Mouse (Mus musculus) neural tube, embryonic 12.5 days (tissue): ENCODE data around the gene Wasf2. TPM values are rescaled to one million over a fixed set of nuclear protein-coding genes. Genes with fewer than 3 reads are reported as not detected.

Experiments
- ATAC-seq: fragments of 200-750 bp; cut with Nextera tagmentation; 2 replicates; pipeline ENCODE4 v1.8.0; 2017; ENCODE audit warnings: low read depth, mild to moderate bottlenecking, moderate TSS enrichment, moderate library complexity; ENCODE audit not compliant: low FRiP score
- H3K27ac ChIP-seq: fragments of 300-500 bp; sonication (generic); 2 replicates; pipeline ENCODE4 v1.5.1; 2016
- H3K27me3 ChIP-seq: fragments of 300-500 bp; sonication (generic); replicated peaks from 2 replicates; pipeline ENCODE4 v1.6.1; 2016; ENCODE audit warnings: mild to moderate bottlenecking
- H3K36me3 ChIP-seq: fragments of 300-500 bp; sonication (generic); 2 replicates; pipeline ENCODE4 v1.6.1; 2016; ENCODE audit warnings: mild to moderate bottlenecking
- H3K4me1 ChIP-seq: fragments of 300-500 bp; sonication (generic); 2 replicates; pipeline ENCODE4 v1.6.1; 2016
- H3K4me2 ChIP-seq: fragments of 300-500 bp; sonication (generic); replicated peaks from 2 replicates; pipeline ENCODE4 v1.6.1; 2016; ENCODE audit warnings: mild to moderate bottlenecking
- H3K4me3 ChIP-seq: fragments of 300-500 bp; sonication (generic); 2 replicates; pipeline ENCODE4 v1.5.1; 2016
- H3K9ac ChIP-seq: fragments of 300-500 bp; sonication (generic); 2 replicates; pipeline ENCODE4 v1.6.1; 2016; ENCODE audit warnings: mild to moderate bottlenecking
- H3K9me3 ChIP-seq: fragments of 300-500 bp; sonication (generic); 2 replicates; pipeline ENCODE4 v1.6.1; 2016; ENCODE audit warnings: mild to moderate bottlenecking
- WGBS: fragments of 180-500 bp; shearing (Covaris S2); methylation state at CpG from one replicate; pipeline ENCODE4 v1.1.7; 2016; 5-methylcytosine and 5-hydroxymethylcytosine counted together
- microRNA-seq: library from miRNA; unstranded; fragments of <30 nt; microRNA quantifications from one replicate; pipeline ENCODE4, GENCODE M21; 2017
- polyA plus RNA-seq: library from polyadenylated mRNA; unstranded; fragments of >200 nt; fragmentation: Nextera tagmentation; extraction: Ambion mirVana; gene quantifications from 2 replicates; pipeline ENCODE4 v1.2.1, GENCODE M21; 2016

Wasf2 gene
- polyA plus RNA-seq, 1 experiment from 2014 or later, result 30.5 TPM

- Histone ChIP-seq H3K4me2 (peak within 1 kb of the TSS; percentile 90), H3K9me3 (no peaks in the 10 kb centered on the region), H3K36me3 (no peaks in the 10 kb centered on the region), H3K9ac (peak within 1 kb of the TSS; percentile 64), H3K4me1 (peaks cover 15% of the 10 kb centered on the region), H3K27me3 (peaks cover 39% of the 10 kb centered on the region), H3K27ac (no peak within 1 kb of the TSS), H3K4me3 (peak within 1 kb of the TSS; percentile 49)
- 0 out of 2 replicates have a peak, but pooled peaks have one; percentile 21 for ATAC-seq
- WGBS, result 3% methylated on average over 16 of the region's 16 CpGs
Observed at GRCm38 (mm10) chr4:133240490-133240921, 110.2 kb downstream of the Wasf2 start, which contains the start of gene Map3k6. Gene Map3k6 (plus strand): TSS chr4:133240818.

GRCm38 (mm10) chr4:133240934-133241908, 110.9 kb downstream of the Wasf2 start:
- Histone ChIP-seq H3K4me3 (peak overlapping the region; percentile 49), H3K27ac (no peak overlapping the region), H3K27me3 (peaks cover 42% of the 10 kb centered on the region), H3K4me2 (peak overlapping the region; percentile 90), H3K36me3 (no peaks in the 10 kb centered on the region), H3K4me1 (peaks cover 15% of the 10 kb centered on the region), H3K9ac (peak overlapping the region; percentile 64), H3K9me3 (no peaks in the 10 kb centered on the region)
- peak; percentile 92 for ATAC-seq
- WGBS, result under 1% methylated on average over 78 of the region's 78 CpGs

- peaks cover 49% of the 10 kb centered on the region for H3K27me3 ChIP-seq
- no peak for ATAC-seq
- H3K4me2 ChIP-seq, result peak overlapping the region; percentile 90
Observed at GRCm38 (mm10) chr4:133241910-133242309, 111.6 kb downstream of the Wasf2 start.

GRCm38 (mm10) chr4:133242710-133243109, 112.4 kb downstream of the Wasf2 start:
- H3K36me3 ChIP-seq, result no peaks in the 10 kb centered on the region
- no peak overlapping the region for H3K4me2 ChIP-seq
- WGBS, result 50% methylated on average over 9 of the region's 9 CpGs
- no peak overlapping the region for H3K27ac ChIP-seq
- no peak overlapping the region for H3K4me3 ChIP-seq
- H3K4me1 ChIP-seq, result peaks cover 15% of the 10 kb centered on the region
- no peak overlapping the region for H3K9ac ChIP-seq
- H3K27me3 ChIP-seq, result peaks cover 57% of the 10 kb centered on the region
- H3K9me3 ChIP-seq, result no peaks in the 10 kb centered on the region
- no peak for ATAC-seq

More at GRCm38 (mm10) chr4:133241910-133242309, 111.6 kb downstream of the Wasf2 start:
- peaks cover 15% of the 10 kb centered on the region for H3K4me1 ChIP-seq
- H3K4me3 ChIP-seq, result no peak overlapping the region; the same call in 1 of the 2 replicates
- H3K27ac ChIP-seq, result no peak overlapping the region
- 40% methylated on average over 11 of the region's 11 CpGs for WGBS
- no peaks in the 10 kb centered on the region for H3K36me3 ChIP-seq
- H3K9ac ChIP-seq, result no peak overlapping the region
- no peaks in the 10 kb centered on the region for H3K9me3 ChIP-seq

- H3K9me3 ChIP-seq, result no peaks in the 10 kb centered on the region
- H3K36me3 ChIP-seq, result no peaks in the 10 kb centered on the region
- no peak overlapping the region for H3K27ac ChIP-seq
- H3K27me3 ChIP-seq, result peaks cover 64% of the 10 kb centered on the region
- no peak overlapping the region for H3K4me3 ChIP-seq
- H3K4me1 ChIP-seq, result peaks cover 15% of the 10 kb centered on the region
- ATAC-seq, result no peak
- H3K9ac ChIP-seq, result no peak overlapping the region
- 35% methylated on average over 13 of the region's 13 CpGs for WGBS
- H3K4me2 ChIP-seq, result no peak overlapping the region
Observed at GRCm38 (mm10) chr4:133243538-133243937, 113.2 kb downstream of the Wasf2 start.

GRCm38 (mm10) chr4:133244289-133244688, 114.0 kb downstream of the Wasf2 start:
- H3K4me3 ChIP-seq, result no peak overlapping the region
- peaks cover 15% of the 10 kb centered on the region for H3K4me1 ChIP-seq
- ATAC-seq, result no peak
- H3K27ac ChIP-seq, result no peak overlapping the region
- WGBS, result 88% methylated on average over 1 of the region's 1 CpGs
- H3K9me3 ChIP-seq, result no peaks in the 10 kb centered on the region
- no peak overlapping the region for H3K9ac ChIP-seq
- no peaks in the 10 kb centered on the region for H3K36me3 ChIP-seq
- peaks cover 64% of the 10 kb centered on the region for H3K27me3 ChIP-seq
- H3K4me2 ChIP-seq, result no peak overlapping the region

GRCm38 (mm10) chr4:133247072-133247471, 116.8 kb downstream of the Wasf2 start:
- no peak overlapping the region for H3K4me3 ChIP-seq
- ATAC-seq, result no peak
- 27% methylated on average over 15 of the region's 15 CpGs for WGBS
- H3K27me3 ChIP-seq, result peaks cover 76% of the 10 kb centered on the region
- H3K9ac ChIP-seq, result no peak overlapping the region
- H3K9me3 ChIP-seq, result no peaks in the 10 kb centered on the region
- no peaks in the 10 kb centered on the region for H3K36me3 ChIP-seq
- no peak overlapping the region for H3K27ac ChIP-seq
- no peak overlapping the region for H3K4me2 ChIP-seq
- peaks cover 13% of the 10 kb centered on the region for H3K4me1 ChIP-seq

GRCm38 (mm10) chr4:133247806-133248449, 117.6 kb downstream of the Wasf2 start:
- no peak overlapping the region for H3K27ac ChIP-seq
- peaks cover 13% of the 10 kb centered on the region for H3K4me1 ChIP-seq
- no peaks in the 10 kb centered on the region for H3K9me3 ChIP-seq
- peaks cover 76% of the 10 kb centered on the region for H3K27me3 ChIP-seq
- no peak overlapping the region for H3K4me2 ChIP-seq
- no peak overlapping the region for H3K9ac ChIP-seq
- ATAC-seq, result no peak
- no peak overlapping the region for H3K4me3 ChIP-seq
- WGBS, result 81% methylated on average over 13 of the region's 13 CpGs
- H3K36me3 ChIP-seq, result no peaks in the 10 kb centered on the region

Small RNA genes lying within 50 kb of the gene (microRNA-seq; reads per million reads assigned to microRNA genes)
- gene Mir7017, result not detected

Other genes with a start within 250 kb of the Wasf2 start
- 108 and 110 TPM in 2 replicates for gene Stx12, start 246.0 kb upstream of the Wasf2 start, polyA plus RNA-seq
- 27.3 and 29.6 TPM in 2 replicates for gene Fam76a, start 207.9 kb upstream of the Wasf2 start, polyA plus RNA-seq
- gene Fgr, start 156.4 kb upstream of the Wasf2 start, polyA plus RNA-seq, result 0.22 and 0.28 TPM in 2 replicates
- gene Ahdc1, start 119.2 kb upstream of the Wasf2 start, polyA plus RNA-seq, result 10.5 TPM in 2 replicates
- gene Cd164l2, start 81.6 kb downstream of the Wasf2 start, polyA plus RNA-seq, result 0.42 and 0.79 TPM in 2 replicates
- 0.38 and 0.74 TPM in 2 replicates for gene Gpr3, start 82.0 kb downstream of the Wasf2 start, polyA plus RNA-seq
- gene Map3k6, start 110.3 kb downstream of the Wasf2 start, polyA plus RNA-seq, result 2.1 and 3.2 TPM in 2 replicates
- 0.66 and 0.73 TPM in 2 replicates for gene Sytl1, start 132.6 kb downstream of the Wasf2 start, polyA plus RNA-seq
- 82.0 and 84.2 TPM in 2 replicates for gene Tmem222, start 147.3 kb downstream of the Wasf2 start, polyA plus RNA-seq
- gene Wdtc1, start 223.0 kb downstream of the Wasf2 start, polyA plus RNA-seq, result 22.3 and 28.3 TPM in 2 replicates
- 7.1 and 9.0 TPM in 2 replicates for gene Slc9a1, start 239.2 kb downstream of the Wasf2 start, polyA plus RNA-seq